Mouse (Mus musculus): ENCODE results near the gene Dok3.

- TF ChIP-seq CTCF (IDR thresholded peaks at IDR 0.05; ENCODE audit: borderline replicate concordance, control insufficient read depth, extremely low read depth, insufficient read depth, low read length, poor library complexity), result no peak
- no peak for TF ChIP-seq POLR2A (IDR thresholded peaks at IDR 0.05; ENCODE audit: control insufficient read depth, extremely low read depth, insufficient read depth, low read length, poor library complexity)
Observed at GRCm38 (mm10) chr13:55571977-55572376, 42.9 kb upstream of the Dok3 start.

Data from thymus, adult 2 months (tissue).